Mouse (Mus musculus) cerebellum, adult 2 months (tissue): Measurements from ENCODE around the gene Unc119. TPM values are rescaled to one million over a fixed set of nuclear protein-coding genes. Genes with fewer than 3 reads are reported as not detected.

ENCODE experiments used
- DNase-seq, 2 experiments: peaks; one replicate each; pipeline ENCODE4 v3.0.0; 2021
- H3K27ac ChIP-seq: fragments of 200-500 bp; 2 replicates; pipeline ENCODE4 v1.5.1; 2012; ENCODE audit warnings: low read length, control low read depth, inconsistent platforms; ENCODE audit not compliant: insufficient read depth
- H3K27me3 ChIP-seq: fragments of 200-500 bp; 2 replicates; pipeline ENCODE4 v1.6.1; 2012; ENCODE audit warnings: inconsistent platforms, mild to moderate bottlenecking, low read length, moderate library complexity; ENCODE audit not compliant: control insufficient read depth, insufficient read depth
- H3K4me1 ChIP-seq: fragments of 200-500 bp; 2 replicates; pipeline ENCODE4 v1.6.1; 2011; ENCODE audit warnings: low read length; ENCODE audit not compliant: control insufficient read depth, insufficient read depth
- H3K4me3 ChIP-seq: fragments of 200-500 bp; replicated peaks from 2 replicates; pipeline ENCODE3; 2011; ENCODE audit warnings: mild to moderate bottlenecking, low read depth, low read length, control low read depth; ENCODE audit not compliant: insufficient read depth
- CTCF ChIP-seq: fragments of 200-500 bp; IDR thresholded peaks from 2 replicates; pipeline ENCODE4 v1.5.1; 2011; ENCODE audit warnings: low read depth, mild to moderate bottlenecking, control low read depth, low read length, moderate library complexity, borderline replicate concordance; ENCODE audit not compliant: insufficient read depth
- POLR2A ChIP-seq: fragments of 200-500 bp; IDR thresholded peaks from 2 replicates; pipeline ENCODE4 v1.6.1; 2011; ENCODE audit warnings: low read length, control low read depth, borderline replicate concordance; ENCODE audit not compliant: insufficient read depth
- WGBS: fragments of 180-500 bp; shearing (Covaris S2); methylation state at CpG from one replicate; pipeline ENCODE4 v1.1.7; 2018; 5-methylcytosine and 5-hydroxymethylcytosine counted together
- polyA plus RNA-seq: library from polyadenylated mRNA; depleted of rRNA; stranded (reverse); fragments of >200 nt; gene quantifications from 2 replicates; pipeline ENCODE4 v1.2.3, GENCODE M21; 2012

Gene Unc119
- polyA plus RNA-seq, 1 experiment: 75.2 TPM

- TF ChIP-seq CTCF: no peak
- H3K4me1 ChIP-seq: peaks cover 7% of the 10 kb centered on the region; the same call in 1 of the 2 replicates
- DNase-seq: no peak
- H3K27me3 ChIP-seq: no peaks in the 10 kb centered on the region
- 80% methylated on average over 6 of the region's 6 CpGs for WGBS
- H3K27ac ChIP-seq: no peak overlapping the region
- H3K4me3 ChIP-seq: no peak overlapping the region
These were observed 11.6 kb downstream of the Unc119 start for GRCm38 (mm10) chr11:78354905-78355304.

GRCm38 (mm10) chr11:78355471-78356238, 12.4 kb downstream of the Unc119 start:
- TF ChIP-seq POLR2A (no peak), CTCF (peak; percentile 71)
- whole genome bisulfite sequencing: 14% methylated on average over 4 of the region's 4 CpGs
- Histone ChIP-seq H3K27me3 (no peaks in the 10 kb centered on the region), H3K4me1 (peaks cover 7% of the 10 kb centered on the region; the same call in 1 of the 2 replicates), H3K4me3 (no peak overlapping the region), H3K27ac (no peak overlapping the region)
- peak; percentile 64 to 71 for DNase-seq

- WGBS: 20% methylated on average over 22 of the region's 22 CpGs
- DNase-seq: peak in 1 of 2 experiments; percentile 29
- H3K27me3 ChIP-seq: no peaks in the 10 kb centered on the region
- H3K27ac ChIP-seq: no peak overlapping the region
- H3K4me3 ChIP-seq: no peak overlapping the region
- peaks cover 7% of the 10 kb centered on the region; the same call in 1 of the 2 replicates for H3K4me1 ChIP-seq
- TF ChIP-seq CTCF (peak; percentile 50), POLR2A (no peak)
These were observed 15.2 kb downstream of the Unc119 start for GRCm38 (mm10) chr11:78358330-78359007.

GRCm38 (mm10) chr11:78360125-78360788, 17.0 kb downstream of the Unc119 start:
- 17% methylated on average over 13 of the region's 13 CpGs for WGBS
- TF ChIP-seq CTCF (peak; percentile 83), POLR2A (no peak)
- no peak overlapping the region for H3K27ac ChIP-seq
- peaks cover 7% of the 10 kb centered on the region; the same call in 1 of the 2 replicates for H3K4me1 ChIP-seq
- no peaks in the 10 kb centered on the region for H3K27me3 ChIP-seq
- peak; percentile 63 to 72 for DNase-seq
- peak overlapping the region; percentile 36 for H3K4me3 ChIP-seq

GRCm38 (mm10) chr11:78360789-78361131, 17.5 kb downstream of the Unc119 start:
- Histone ChIP-seq H3K27ac (no peak overlapping the region), H3K27me3 (no peaks in the 10 kb centered on the region), H3K4me3 (no peak overlapping the region), H3K4me1 (peaks cover 5% of the 10 kb centered on the region; the same call in 1 of the 2 replicates)
- DNase-seq: no peak
- TF ChIP-seq POLR2A (no peak), CTCF (no peak)
- 35% methylated on average over 2 of the region's 2 CpGs for WGBS

- Histone ChIP-seq H3K27ac (no peak overlapping the region), H3K27me3 (no peaks in the 10 kb centered on the region), H3K4me1 (no peaks in the 10 kb centered on the region), H3K4me3 (no peak overlapping the region)
- DNase-seq: no peak
- TF ChIP-seq POLR2A (no peak), CTCF (no peak)
- 85% methylated on average over 13 of the region's 13 CpGs for WGBS
These were observed 20.2 kb downstream of the Unc119 start for GRCm38 (mm10) chr11:78363309-78364007.

GRCm38 (mm10) chr11:78364103-78364502, 20.8 kb downstream of the Unc119 start:
- no peak for TF ChIP-seq CTCF
- no peak for TF ChIP-seq POLR2A
- Histone ChIP-seq H3K4me3 (no peak overlapping the region), H3K4me1 (no peaks in the 10 kb centered on the region), H3K27me3 (no peaks in the 10 kb centered on the region), H3K27ac (no peak overlapping the region)
- DNase-seq: no peak
- WGBS: 41% methylated on average over 8 of the region's 8 CpGs
